Mouse (Mus musculus) heart, postnatal 10 days (tissue): ENCODE data around the gene Dnase2b. TPM values are rescaled to one million over a fixed set of nuclear protein-coding genes. Genes with fewer than 3 reads are reported as not detected.

Experiments
- DNase-seq, 2 experiments: peaks; one replicate each; pipeline ENCODE4 v3.0.0; 2021
- intact Hi-C: fragments of 180-260 bp; cut with DNase I; formaldehyde crosslinking; loops from one replicate; pipeline ENCODE4 v1.15.1; 2025
- total RNA-seq, 2 experiments: library from RNA; stranded (reverse); gene quantifications; 2 replicates each; pipeline ENCODE4 v1.2.3; 2021

Dnase2b gene
- total RNA-seq = not detected

DNA sequence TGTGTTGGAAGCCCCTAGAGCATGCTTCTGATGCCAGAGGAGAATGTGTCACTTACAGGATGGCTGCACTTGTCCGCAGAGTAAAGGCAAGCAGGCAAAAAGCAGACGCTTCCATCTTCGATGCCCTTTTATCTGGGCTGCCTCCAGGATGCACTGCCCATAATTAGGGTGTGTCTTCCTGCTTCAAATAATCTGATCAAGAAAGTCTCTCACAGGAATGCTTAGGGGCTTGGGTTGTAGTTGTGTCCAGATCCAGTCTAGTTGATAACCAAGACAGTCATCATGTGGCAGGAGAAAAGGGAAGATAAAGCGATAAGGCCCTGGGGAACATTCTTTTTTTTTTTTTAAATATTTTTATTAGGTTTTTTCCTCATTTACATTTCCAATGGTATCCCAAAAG, at the start of gene Dnase2b:
Dnase2b (minus strand) TSS at position 101 of the 400 bp plus-strand sequence.
- DNase-seq = no peak
- intact Hi-C loops = no loop called here

DNA sequence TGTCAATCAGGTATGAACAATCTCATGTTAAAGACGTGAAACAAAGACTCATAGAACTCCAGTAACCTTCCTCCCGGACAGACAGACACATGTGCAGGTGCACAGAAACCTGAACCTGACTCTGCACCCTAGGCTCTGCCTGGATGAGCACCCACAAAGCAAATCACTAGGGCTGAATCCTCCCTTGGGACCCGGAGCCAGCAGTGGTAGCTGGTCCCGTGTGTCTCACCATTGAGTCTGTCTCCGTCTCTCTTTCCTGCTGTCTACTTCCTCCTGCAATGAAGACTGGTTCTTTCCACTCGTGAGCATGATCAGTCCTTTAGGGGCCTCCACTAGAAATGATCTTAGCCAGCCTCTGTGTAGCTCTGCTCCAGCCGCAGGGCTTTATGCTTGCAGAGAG, 46.5 kb upstream of the Dnase2b start:
- intact Hi-C loops = no loop called here
- no peak for DNase-seq

DNA sequence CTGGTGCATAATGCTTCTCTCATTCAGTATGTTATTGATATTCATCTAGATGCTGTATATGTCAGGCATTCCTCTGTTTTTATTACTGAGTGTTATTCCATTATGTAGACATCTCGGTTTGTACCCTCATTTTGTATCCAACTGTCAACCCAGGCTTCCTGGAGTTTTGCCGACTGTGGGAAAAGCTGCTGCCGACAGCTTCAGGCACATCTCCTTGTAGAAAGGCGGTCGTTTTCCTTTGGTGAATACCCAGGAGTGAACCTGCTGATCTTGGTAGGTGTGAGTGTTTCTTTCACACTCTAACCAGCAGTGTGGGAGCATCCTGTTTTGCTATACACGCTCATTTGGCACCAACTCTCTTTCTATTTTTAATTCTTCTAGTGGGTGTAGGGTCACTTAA, 45.6 kb upstream of the Dnase2b start:
- no peak for DNase-seq
- intact Hi-C loops = no loop called here

DNA sequence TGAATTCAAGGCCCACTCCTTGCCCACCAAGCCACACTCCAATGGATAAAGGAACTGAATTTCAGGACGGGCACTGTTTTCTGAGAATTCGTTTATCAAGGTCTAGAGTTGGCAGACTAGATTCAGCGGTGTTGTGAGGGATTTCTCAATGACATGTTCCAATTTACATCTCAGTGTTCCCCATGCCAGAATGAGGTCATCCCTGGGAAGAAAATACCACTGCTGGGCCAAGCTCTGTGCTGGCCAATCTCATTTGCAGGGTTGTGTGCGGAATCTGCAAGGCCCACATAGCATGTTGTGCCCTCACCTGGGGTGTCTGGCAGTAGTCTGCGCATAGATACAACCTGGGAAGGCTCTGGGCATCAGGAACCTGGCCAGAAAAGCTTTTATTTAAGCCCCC, 43.9 kb upstream of the Dnase2b start:
- peak in 1 of 2 experiments; percentile 39 for DNase-seq
- intact Hi-C loops = no loop called here

DNA sequence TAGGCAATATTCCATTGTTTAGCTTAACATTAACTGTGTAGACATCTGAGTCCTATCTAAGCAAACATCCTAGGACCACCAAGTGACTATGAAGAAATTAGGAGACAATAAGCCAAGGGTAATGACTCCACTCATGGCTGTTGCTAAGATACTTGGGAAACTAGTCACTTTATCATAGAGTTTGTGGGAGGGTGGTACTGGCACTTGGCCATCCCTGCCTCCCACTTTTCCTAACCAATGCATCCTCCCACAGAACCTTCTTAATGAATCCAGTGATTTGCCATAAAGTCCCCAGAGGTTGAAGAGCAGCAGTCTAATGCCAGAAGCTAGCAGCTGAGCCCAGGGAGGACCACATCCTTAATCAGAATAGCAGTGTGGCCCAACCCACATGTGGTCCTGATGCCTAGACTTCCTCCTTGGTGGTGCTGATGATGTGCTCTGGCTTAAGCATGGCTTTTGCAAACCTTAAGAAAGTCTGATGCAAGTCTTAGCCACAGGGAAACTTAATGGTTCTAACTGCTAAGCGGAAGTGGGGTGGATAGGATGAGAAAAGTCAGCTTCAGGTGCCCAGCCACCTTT, 42.8 kb upstream of the Dnase2b start:
- intact Hi-C loops = no loop called here
- no peak for DNase-seq

DNA sequence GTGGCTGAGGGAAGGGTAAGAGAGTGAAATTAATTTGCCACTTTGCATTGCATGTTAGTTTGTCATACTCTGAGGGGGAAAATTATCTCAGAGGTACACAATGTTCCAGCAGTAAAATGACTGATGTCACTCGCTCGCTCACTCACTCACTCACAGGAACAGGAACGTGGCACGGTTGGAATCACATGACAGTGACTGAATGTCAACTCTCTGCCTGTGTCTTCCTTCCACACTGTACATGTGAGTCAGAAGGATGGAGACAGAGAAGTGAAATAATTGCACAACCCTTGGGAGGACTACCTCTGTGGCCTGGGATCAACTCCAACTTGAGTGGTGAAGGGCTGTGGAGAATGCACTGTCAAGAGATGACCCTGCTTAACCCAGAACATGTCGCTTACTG, 42.0 kb upstream of the Dnase2b start:
- intact Hi-C loops = no loop called here
- DNase-seq = no peak

DNA sequence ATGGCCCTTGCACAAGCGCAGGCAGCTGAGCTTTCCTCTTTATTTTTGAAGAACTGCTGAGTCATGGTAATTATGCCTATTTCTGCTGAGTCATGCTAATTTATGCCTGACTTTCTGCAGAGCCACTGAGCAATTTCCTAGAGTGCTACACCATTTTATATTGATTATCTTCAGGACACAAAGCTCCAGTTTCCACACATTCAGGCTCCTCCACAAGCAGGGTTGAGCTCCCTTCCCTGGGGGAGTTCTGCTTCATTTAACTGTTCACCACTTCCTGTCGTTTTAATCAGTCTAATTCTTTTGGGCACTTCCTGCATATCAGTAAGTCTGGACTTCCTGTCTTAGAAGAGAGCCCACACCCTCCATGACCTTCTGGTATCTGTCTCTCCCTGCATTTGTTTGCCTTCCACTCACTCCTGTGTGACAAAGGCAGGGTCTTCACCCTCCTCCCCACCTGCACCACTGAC, 39.7 kb upstream of the Dnase2b start:
- intact Hi-C loops = no loop called here
- no peak for DNase-seq

DNA sequence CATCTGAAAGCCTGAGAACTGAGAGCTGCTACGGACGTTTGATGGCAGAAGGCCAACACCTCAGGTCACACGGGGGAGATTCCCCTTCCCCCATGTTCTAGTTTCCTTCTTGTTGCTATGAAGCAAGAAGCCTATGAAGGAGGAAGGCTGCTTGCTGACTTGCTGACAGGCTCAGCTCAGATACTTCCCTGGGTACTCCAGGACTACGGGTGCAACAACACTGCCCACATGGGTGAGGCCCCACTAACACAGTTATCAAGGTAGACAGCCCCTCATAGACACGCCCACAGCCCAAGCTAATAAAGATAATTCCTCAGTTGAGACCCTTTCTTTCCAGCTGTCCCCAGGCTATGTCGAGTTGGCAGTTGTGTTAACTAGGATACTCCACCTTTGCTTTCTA, 38.3 kb upstream of the Dnase2b start:
- DNase-seq = no peak
- intact Hi-C loops = no loop called here

DNA sequence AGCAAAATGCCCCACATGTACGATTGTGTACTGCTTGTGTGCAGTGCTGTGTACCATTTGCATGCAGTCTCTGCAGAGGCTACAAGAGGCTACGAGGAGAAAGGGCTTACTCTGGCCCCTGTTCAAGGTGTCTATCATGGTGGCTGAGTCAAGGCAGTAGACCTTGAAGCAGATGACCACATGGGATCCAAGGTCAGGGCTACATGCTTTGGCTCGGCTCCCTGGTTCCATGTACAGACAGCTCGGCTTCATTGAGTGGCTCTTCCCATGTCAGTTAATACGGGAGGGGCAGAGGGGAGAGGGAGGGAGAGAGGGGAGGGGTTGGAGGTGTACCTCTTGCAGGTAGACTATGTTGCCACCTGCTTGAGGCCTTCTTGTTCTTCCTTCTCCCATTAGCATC, 37.0 kb upstream of the Dnase2b start:
- intact Hi-C loops = no loop called here
- no peak for DNase-seq

DNA sequence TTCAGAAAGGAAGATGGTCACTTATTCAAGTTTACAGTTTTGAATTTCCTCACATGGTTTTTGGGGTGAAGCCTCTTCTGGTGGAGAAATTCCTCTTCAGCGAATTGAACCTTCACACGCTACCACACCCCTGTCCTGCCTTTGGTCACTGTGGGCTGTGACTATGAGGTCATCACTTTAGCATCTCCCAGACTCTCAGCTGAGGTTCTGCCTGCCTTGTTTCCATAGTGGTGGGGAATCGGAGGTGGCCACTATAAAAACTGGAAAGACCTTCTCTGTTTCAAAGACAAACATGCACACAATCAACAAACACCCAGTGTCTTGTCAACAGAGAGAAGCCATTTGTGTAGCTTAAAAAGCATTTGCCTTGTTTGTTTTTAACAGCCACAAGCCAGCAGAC, 35.8 kb upstream of the Dnase2b start, which contains the start of gene 4930503B20Rik:
4930503B20Rik (minus strand) TSS at position 101 of the 400 bp plus-strand sequence.
- intact Hi-C loops = no loop called here
- DNase-seq = no peak

DNA sequence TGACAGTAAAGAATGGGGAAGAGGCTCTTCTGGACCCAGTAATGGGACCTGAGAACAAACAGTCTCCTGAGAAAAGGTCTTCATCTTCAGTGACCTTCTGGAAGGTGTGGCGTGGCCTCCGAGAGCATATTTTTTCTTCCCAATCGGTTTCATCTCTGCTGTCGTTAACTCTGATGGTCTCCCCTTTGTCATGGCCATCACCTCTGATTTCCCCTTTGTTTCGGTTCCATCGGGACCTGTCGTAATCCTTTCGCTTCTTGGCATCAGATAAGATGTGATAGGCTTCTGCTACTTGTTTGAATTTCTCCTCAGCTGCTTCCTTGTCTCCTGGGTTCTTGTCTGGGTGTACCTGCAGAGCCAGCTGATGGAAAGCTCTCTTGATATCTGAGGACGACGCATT, 35.3 kb upstream of the Dnase2b start:
- no peak for DNase-seq
- intact Hi-C loops = no loop called here

DNA sequence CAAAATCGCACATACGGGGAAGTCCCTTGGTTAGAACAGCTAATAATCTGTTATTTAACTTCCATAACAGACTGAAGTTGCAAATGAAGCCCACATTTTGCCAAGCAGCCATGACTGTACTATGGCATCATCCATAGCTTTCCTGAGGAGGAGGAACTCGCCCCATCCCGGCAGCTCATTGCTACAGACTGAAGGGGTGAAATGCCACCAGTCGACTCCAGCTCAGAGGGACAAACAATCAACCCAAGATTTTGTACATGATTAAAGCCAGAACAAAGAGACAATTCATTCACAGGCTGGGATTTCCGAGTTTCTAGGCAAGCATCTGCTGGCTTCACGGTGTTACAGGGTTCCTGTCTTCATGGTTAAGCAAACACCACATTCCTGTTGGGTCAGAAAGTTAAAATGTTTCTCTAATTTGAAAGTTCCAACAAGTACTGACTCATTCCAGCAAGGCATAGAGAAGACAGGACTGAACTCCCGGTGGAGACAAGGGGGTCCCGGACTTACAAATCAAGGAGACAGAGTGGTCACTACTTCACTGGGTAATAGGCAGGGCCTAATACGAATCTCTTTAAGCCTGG, 34.0 kb upstream of the Dnase2b start:
- DNase-seq = no peak
- intact Hi-C loops = no loop called here

DNA sequence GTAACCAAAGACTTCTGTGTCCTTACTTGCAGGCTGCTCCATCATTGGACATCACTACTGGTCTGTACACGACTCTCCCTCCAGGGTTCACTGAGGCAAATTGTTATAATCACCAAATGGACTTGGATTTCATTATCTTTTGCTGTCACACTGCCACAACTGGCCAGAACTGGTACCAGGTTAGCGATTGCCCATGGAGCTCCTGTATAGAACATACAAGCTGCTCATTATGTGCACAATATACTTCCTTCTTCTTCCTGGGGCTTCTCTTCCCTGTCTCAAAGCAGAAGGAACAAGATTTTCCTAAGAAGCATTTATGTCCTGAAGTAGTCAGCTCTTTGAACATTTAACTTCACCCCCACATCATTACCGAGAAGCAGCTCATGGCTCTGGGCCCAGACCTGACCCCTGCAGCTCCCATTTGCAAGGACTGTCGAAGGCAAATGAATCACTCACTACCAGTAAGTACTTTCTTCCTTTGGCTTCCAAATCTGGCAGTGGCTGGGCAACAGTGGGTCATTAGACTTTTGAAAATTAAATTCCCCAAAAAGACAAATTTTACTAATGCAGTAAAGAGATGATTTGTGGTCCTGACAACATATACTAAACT, 26.5 kb upstream of the Dnase2b start:
- intact Hi-C loops = no loop called here

DNA sequence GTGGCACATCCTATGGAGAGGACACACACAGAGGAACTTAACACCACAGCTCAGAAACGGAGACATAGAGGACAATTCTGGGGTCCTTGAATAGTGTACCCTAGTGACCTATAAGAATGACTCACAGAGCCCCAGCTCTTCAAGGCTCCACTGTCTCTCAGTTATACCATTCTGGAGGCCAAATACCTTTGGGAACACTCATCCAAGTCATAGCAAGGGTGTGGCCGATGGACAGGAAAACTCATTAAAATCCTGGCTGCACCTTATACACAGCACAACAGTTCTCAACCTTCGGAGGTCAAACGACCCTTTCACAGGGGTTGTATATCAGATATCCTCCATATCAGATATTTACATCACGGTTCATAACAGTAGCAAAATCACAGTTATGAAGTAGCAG, 17.1 kb upstream of the Dnase2b start:
- intact Hi-C loops = no loop called here
- DNase-seq = no peak

More for the DNA sequence above, 26.5 kb upstream of the Dnase2b start:
- DNase-seq = no peak

DNA sequence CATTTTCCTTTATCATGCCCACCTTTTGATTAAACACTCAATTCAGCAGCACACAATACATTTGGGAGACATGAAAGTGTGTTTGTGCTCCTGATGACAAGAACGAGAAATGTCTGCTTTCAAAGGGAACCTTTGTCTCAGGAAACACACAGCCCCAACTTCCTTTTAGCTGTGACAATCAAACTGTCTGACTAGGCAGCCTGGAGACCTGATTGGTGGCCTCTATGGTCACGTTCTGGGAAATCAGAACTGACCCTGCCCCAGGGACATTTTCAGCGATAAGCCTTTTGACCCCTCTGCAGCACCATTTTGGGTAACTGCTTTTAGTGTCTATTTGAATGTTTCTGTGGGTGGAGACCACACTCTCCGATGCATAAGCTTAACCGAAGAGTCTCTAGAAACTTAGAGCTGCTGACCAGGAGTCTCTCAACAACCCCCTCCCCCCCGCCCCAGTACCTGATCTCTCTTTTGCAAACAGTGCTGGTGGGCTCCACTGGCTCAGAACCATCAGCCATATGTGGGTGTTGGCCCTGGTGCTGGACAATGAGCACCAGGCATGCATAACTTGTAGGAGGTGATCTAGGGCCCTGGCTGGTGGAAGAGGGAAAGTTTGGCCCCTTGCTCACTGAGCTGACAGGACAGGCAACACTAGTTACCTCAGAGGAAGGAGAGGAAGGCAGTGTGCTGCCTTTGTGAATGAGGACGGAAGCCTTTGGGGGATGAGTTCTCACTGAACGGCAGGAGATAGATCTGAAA, 13.0 kb upstream of the Dnase2b start:
- no peak for DNase-seq
- intact Hi-C loops = no loop called here

DNA sequence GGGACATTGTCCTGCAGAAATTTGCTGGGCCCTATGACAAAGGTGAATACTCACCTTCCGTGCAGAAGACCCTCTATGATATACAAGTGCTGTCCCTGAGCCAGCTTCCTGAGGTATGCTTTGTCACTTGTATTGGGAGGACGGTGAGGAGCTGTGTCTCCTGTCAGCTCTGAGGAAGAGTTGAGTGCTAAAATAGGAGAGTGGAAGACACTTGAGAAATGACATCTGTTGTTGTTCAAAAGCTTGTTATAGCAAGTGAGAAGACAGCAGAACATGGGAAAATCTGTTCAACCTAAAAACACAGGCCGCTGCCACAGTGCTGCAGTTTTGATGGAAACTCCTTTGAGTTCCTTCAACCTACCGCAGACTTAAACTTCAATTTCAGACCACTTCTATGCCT, 10.4 kb upstream of the Dnase2b start:
- intact Hi-C loops = no loop called here
- no peak for DNase-seq

DNA sequence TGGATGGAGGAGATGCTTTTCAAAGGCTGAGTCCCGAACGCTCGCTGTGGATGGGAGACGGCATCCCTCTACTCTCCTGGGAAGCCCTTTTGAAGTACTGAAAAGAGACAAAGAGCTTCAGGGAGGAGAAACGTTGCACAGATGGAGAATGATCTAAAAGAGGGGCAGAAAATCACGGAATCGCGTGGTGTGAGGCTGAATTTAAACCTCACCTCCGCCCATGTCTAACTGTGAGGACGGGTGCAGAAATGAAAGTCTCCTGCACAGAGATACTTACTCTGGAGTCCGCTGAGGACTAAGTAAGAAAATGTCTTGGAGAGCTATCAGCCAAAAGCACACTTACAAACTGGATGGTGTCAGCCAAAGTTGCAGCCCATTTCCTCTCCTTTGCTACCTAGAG, 6.6 kb upstream of the Dnase2b start:
- DNase-seq = no peak
- intact Hi-C loops = no loop called here

DNA sequence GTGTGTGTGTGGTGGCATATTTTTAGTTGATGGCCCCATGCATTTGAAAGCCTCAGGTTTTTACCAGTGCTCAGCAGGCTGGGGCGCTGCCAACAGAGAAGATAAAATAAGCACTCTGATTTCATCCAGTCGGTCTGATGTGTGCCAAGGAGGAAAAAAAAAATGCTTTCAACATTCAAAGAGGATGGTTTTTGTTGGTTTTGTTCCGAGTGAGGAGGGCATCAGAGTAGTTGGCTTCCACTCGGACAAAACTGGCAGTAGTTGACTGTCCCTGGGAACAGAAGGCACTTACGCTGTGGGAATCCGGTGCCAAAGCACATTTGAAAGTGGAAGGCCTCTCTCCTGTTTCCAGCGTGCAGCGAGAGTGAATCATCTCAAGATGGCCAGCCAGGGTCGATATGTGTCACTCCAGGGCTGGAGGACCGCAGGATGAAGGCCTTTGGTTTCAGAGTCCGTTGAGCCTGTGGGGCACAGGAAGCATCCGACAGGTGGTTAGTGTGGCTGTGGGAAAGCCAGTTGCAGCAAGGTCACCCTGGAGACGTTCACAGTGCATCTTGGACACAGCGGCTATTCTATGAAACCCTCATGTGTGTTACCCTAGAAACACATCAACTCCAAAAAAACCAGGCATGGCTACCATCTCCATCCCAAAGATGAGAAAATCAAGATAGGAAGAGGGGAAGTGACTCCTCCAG, 5.3 kb upstream of the Dnase2b start:
- intact Hi-C loops = no loop called here
- DNase-seq = peak; percentile 38 to 42

DNA sequence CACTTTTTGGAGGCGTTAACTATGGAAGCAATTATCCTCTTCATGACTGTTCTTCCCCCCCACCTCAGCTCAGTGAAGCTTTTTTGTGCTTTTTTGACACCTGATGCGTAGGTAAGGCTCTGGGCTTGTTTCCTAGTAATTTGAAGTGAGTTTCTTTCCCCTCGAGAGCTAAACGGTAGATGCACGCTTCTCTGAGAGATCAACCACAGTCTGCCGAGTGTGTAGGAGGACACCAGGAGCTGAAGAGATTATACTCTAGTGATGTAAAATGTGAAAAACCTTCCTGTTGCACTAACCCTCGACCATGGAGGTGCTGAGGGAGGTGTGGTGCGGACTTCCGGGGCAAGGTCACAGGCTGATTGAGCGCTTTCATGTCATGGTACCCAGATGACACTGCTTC, 4.7 kb upstream of the Dnase2b start:
- DNase-seq = no peak
- intact Hi-C loops = no loop called here

DNA sequence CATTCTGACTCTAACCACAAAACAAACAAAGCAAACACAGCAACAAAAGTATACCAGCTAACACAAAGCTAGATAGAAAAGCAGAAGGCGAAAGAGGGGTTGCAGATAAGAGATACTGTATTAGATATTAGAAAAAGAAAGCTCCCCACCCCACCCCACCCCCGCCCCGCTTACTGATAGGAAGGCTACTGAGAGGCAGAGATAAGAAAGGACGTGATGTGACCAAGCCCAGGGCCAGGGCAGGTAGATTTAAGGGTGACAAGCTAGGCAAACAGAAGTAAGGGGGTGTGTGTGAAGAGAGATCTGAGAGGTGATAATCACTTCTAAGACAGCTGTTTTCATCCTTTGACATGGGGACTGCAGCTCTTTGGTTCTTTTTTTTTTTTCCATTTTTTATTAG, 3.0 kb upstream of the Dnase2b start:
- intact Hi-C loops = no loop called here
- no peak for DNase-seq

DNA sequence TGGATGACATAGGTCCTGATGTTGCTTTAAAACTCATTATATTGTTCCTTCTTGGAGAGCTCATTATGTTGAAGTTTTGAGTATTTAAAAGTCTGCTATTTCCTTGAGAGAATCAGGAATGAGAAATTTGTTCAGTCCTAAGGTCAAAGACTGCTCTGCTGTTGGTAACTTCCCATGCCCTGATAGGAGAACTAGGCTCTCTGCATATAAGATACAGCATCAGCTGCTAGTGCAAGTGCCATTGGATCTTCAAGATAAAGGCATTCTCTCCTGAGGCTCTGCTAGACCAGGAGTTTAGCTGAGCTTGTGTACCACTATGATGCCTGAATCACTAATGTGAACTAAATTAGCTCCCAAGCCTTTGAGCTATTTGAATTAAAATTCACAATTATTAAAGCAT, 2.5 kb upstream of the Dnase2b start:
- intact Hi-C loops = no loop called here
- no peak for DNase-seq
